Mouse (Mus musculus) MEL (cell line): ENCODE measurements around the gene Chrdl2. TPM values are rescaled to one million over a fixed set of nuclear protein-coding genes. Genes with fewer than 3 reads are reported as not detected.
"Not testable (repeated sequence)": the region's sequence is repeated elsewhere in the genome, so short reads cannot be mapped to it uniquely, and the experiment has no call there.

ENCODE experiments used
- DNase-seq: peaks from one replicate; pipeline ENCODE4 v3.0.0; 2011; ENCODE audit warnings: low read depth, low spot score
- H3K27ac ChIP-seq: 2 replicates; pipeline ENCODE4 v1.5.1; 2012; ENCODE audit warnings: low read depth, mild to moderate bottlenecking, control low read depth, low read length, moderate library complexity; ENCODE audit not compliant: control insufficient read depth
- H3K27me3 ChIP-seq, 2 experiments: fragments of 150-350 bp in 1 of 2; sonication (generic) in 1 of 2; 2 replicates each; pipeline ENCODE4 v1.6.1; 2012; ENCODE audit warnings: low read length in 2 of 2, mild to moderate bottlenecking in 2 of 2, improper control_type of control experiment in 1 of 2, moderate library complexity in 1 of 2; ENCODE audit not compliant: insufficient read depth in 2 of 2, control insufficient read depth in 1 of 2
- H3K36me3 ChIP-seq, 2 experiments: 2 replicates each; pipeline ENCODE4 v1.6.1; 2012 to 2014; ENCODE audit warnings: low read length in 2 of 2, improper control_type of control experiment in 1 of 2, inconsistent platforms in 1 of 2, mild to moderate bottlenecking in 1 of 2; ENCODE audit not compliant: insufficient read depth in 2 of 2, control insufficient read depth in 1 of 2
- H3K4me1 ChIP-seq, 2 experiments: fragments of 150-350 bp in 1 of 2; sonication (generic) in 1 of 2; 2 replicates each; pipeline ENCODE4 v1.6.1; 2012; ENCODE audit warnings: low read length in 2 of 2, improper control_type of control experiment in 1 of 2, mild to moderate bottlenecking in 1 of 2; ENCODE audit not compliant: insufficient read depth in 2 of 2, control insufficient read depth in 1 of 2
- H3K4me3 ChIP-seq, 2 experiments: fragments of 150-350 bp in 1 of 2; sonication (generic) in 1 of 2; 2 replicates each; pipeline ENCODE4 v1.5.1; 2012; ENCODE audit warnings: low read depth in 2 of 2, low read length in 2 of 2, mild to moderate bottlenecking in 2 of 2, moderate library complexity in 2 of 2, control low read depth in 1 of 2, improper control_type of control experiment in 1 of 2; ENCODE audit not compliant: control insufficient read depth in 1 of 2, insufficient read depth in 1 of 2
- H3K79me2 ChIP-seq: 2 replicates; pipeline ENCODE4 v1.6.1; 2012; ENCODE audit warnings: mild to moderate bottlenecking, low read length, moderate library complexity; ENCODE audit not compliant: control insufficient read depth, poor library complexity, insufficient read depth
- H3K9ac ChIP-seq: 2 replicates; pipeline ENCODE4 v1.6.1; 2012; ENCODE audit warnings: low read depth, mild to moderate bottlenecking, control low read depth, low read length, moderate library complexity; ENCODE audit not compliant: control insufficient read depth, poor library complexity, severe bottlenecking
- H3K9me3 ChIP-seq: fragments of 150-350 bp; sonication (generic); replicated peaks from 2 replicates; pipeline ENCODE4 v1.6.1; 2012; ENCODE audit warnings: mild to moderate bottlenecking, low read length, improper control_type of control experiment, moderate library complexity; ENCODE audit not compliant: insufficient read depth
- CHD1 ChIP-seq: IDR thresholded peaks from 2 replicates; pipeline ENCODE4 v1.6.1; 2012; ENCODE audit warnings: low read depth, mild to moderate bottlenecking, inconsistent platforms, low read length, improper control_type of control experiment
- CHD2 ChIP-seq: IDR thresholded peaks from 2 replicates; pipeline ENCODE4 v1.6.1; 2011; ENCODE audit warnings: low read length, improper control_type of control experiment
- CTCF ChIP-seq, 3 experiments: IDR thresholded peaks in 2 of 3; conservative IDR thresholded peaks in 1 of 3; 2 replicates each; pipeline ENCODE4 v1.5.1; 2011 to 2012; ENCODE audit warnings: low read length in 3 of 3, low read depth in 2 of 3, mild to moderate bottlenecking in 2 of 3, improper control_type of control experiment in 1 of 3, inconsistent platforms in 1 of 3, mixed read lengths in 1 of 3, moderate library complexity in 1 of 3; ENCODE audit not compliant: control insufficient read depth in 1 of 3, insufficient read depth in 1 of 3, poor library complexity in 1 of 3, severe bottlenecking in 1 of 3
- HCFC1 ChIP-seq: IDR thresholded peaks from 2 replicates; pipeline ENCODE4 v1.6.1; 2012; ENCODE audit warnings: low read depth, mild to moderate bottlenecking, inconsistent platforms, low read length, improper control_type of control experiment, moderate library complexity
- JUND ChIP-seq: IDR thresholded peaks from 2 replicates; pipeline ENCODE4 v1.6.1; 2011; ENCODE audit warnings: low read depth, mild to moderate bottlenecking, improper control_type of control experiment, low read length
- MAFK ChIP-seq: IDR thresholded peaks from 2 replicates; pipeline ENCODE4 v1.6.1; 2011; ENCODE audit warnings: low read depth, mild to moderate bottlenecking, low read length, improper control_type of control experiment, borderline replicate concordance
- MXI1 ChIP-seq: IDR thresholded peaks from 2 replicates; pipeline ENCODE4 v1.6.1; 2011; ENCODE audit warnings: mild to moderate bottlenecking, low read depth, low read length, improper control_type of control experiment
- MYC ChIP-seq: IDR thresholded peaks from 2 replicates; pipeline ENCODE4 v1.6.1; 2011; ENCODE audit warnings: low read depth, mild to moderate bottlenecking, low read length, improper control_type of control experiment, moderate library complexity
- NRF1 ChIP-seq: IDR thresholded peaks from 2 replicates; pipeline ENCODE4 v1.6.1; 2014; ENCODE audit warnings: low read depth, mild to moderate bottlenecking, inconsistent platforms, low read length, improper control_type of control experiment, moderate library complexity; ENCODE audit not compliant: poor library complexity, insufficient read depth, severe bottlenecking
- POLR2AphosphoS2 ChIP-seq: IDR thresholded peaks from 2 replicates; pipeline ENCODE4 v1.6.1; 2011; ENCODE audit warnings: low read length, improper control_type of control experiment
- POLR2AphosphoS5 ChIP-seq: IDR thresholded peaks from 2 replicates; pipeline ENCODE4 v1.6.1; 2012; ENCODE audit warnings: low read depth, borderline replicate concordance, mild to moderate bottlenecking, inconsistent platforms, low read length, moderate library complexity, mixed read lengths
- SIN3A ChIP-seq: IDR thresholded peaks from 2 replicates; pipeline ENCODE4 v1.6.1; 2012; ENCODE audit warnings: low read length, improper control_type of control experiment, inconsistent platforms
- SMC3 ChIP-seq: IDR thresholded peaks from 2 replicates; pipeline ENCODE4 v1.6.1; 2011; ENCODE audit warnings: low read depth, low read length, improper control_type of control experiment
- TAL1 ChIP-seq: IDR thresholded peaks from 2 replicates; pipeline ENCODE4 v1.6.1; 2012; ENCODE audit warnings: mild to moderate bottlenecking, inconsistent platforms, low read length, moderate library complexity, mixed read lengths
- TCF12 ChIP-seq: IDR thresholded peaks from 2 replicates; pipeline ENCODE4 v1.6.1; 2014; ENCODE audit warnings: low read depth, mild to moderate bottlenecking, inconsistent platforms, low read length, improper control_type of control experiment, moderate library complexity
- UBTF ChIP-seq: IDR thresholded peaks from 2 replicates; pipeline ENCODE4 v1.6.1; 2012; ENCODE audit warnings: low read depth, mild to moderate bottlenecking, inconsistent platforms, low read length, improper control_type of control experiment, moderate library complexity, borderline replicate concordance; ENCODE audit not compliant: insufficient read depth
- USF1 ChIP-seq: IDR thresholded peaks from 2 replicates; pipeline ENCODE4 v1.6.1; 2014; ENCODE audit warnings: low read depth, mild to moderate bottlenecking, inconsistent platforms, low read length, improper control_type of control experiment, moderate library complexity
- USF2 ChIP-seq, 2 experiments: IDR thresholded peaks; 2 replicates each; pipeline ENCODE4 v1.6.1; 2011 to 2012; ENCODE audit warnings: improper control_type of control experiment in 2 of 2, low read length in 2 of 2, borderline replicate concordance in 1 of 2, inconsistent platforms in 1 of 2, low read depth in 1 of 2, mild to moderate bottlenecking in 1 of 2; ENCODE audit not compliant: insufficient read depth in 1 of 2
- ZMIZ1 ChIP-seq: IDR thresholded peaks from 2 replicates; pipeline ENCODE4 v1.6.1; 2012; ENCODE audit warnings: low read depth, mild to moderate bottlenecking, inconsistent platforms, low read length, improper control_type of control experiment, moderate library complexity
- polyA plus RNA-seq, 2 experiments: library from polyadenylated mRNA; stranded (reverse) in 1 of 2; unstranded in 1 of 2; fragments of >175 nt in 1 of 2; fragments of >200 nt in 1 of 2; gene quantifications; 2 replicates each; pipeline versions ENCODE4 v1.2.1 to v1.2.4; 2012; ENCODE audit warnings: low replicate concordance in 2 of 2, low read depth in 1 of 2; ENCODE audit not compliant: insufficient read length in 2 of 2, insufficient read depth in 1 of 2, missing spikeins in 1 of 2
- total RNA-seq: library from RNA; depleted of rRNA; stranded (reverse); fragments of 300-350 nt; gene quantifications from 2 replicates; pipeline ENCODE4 v1.2.3, GENCODE M21; 2012

Gene Chrdl2
- total and polyA plus RNA-seq, 3 experiments, result 0.08 TPM; not detected in 2

- H3K27ac ChIP-seq, result no peak overlapping the region
- TF ChIP-seq HCFC1 (no peak), NRF1 (no peak), TAL1 (no peak), SIN3A (no peak), USF1 (no peak), CHD2 (no peak)
- TF ChIP-seq, all 39 proteins: peak for 0
- H3K9ac ChIP-seq, result no peak overlapping the region
- no peak overlapping the region for H3K4me3 ChIP-seq
- H3K36me3 ChIP-seq, result no peaks in the 10 kb centered on the region
- peaks cover 0 to 2% of the 10 kb centered on the region in 2 experiments; a peak in 1 of 4 replicates for H3K27me3 ChIP-seq
- no peak for DNase-seq
- no peaks in the 10 kb centered on the region for H3K79me2 ChIP-seq
- no peaks in the 10 kb centered on the region for H3K4me1 ChIP-seq
- H3K9me3 ChIP-seq, result no peaks in the 10 kb centered on the region
These were observed 45.9 kb downstream of the Chrdl2 start for GRCm38 (mm10) chr7:100051904-100052303.

GRCm38 (mm10) chr7:100052991-100053390 is 47.0 kb downstream of the Chrdl2 start:
- not testable (repeated sequence) for H3K9ac ChIP-seq, H3K27ac ChIP-seq, H3K4me1 ChIP-seq, H3K36me3 ChIP-seq, H3K27me3 ChIP-seq, H3K79me2 ChIP-seq, H3K4me3 ChIP-seq, H3K9me3 ChIP-seq, DNase-seq

- Histone ChIP-seq H3K36me3 (no peaks in the 10 kb centered on the region), H3K27ac (no peak overlapping the region), H3K9me3 (no peaks in the 10 kb centered on the region), H3K4me3 (no peak overlapping the region), H3K27me3 (no peaks in the 10 kb centered on the region), H3K9ac (no peak overlapping the region), H3K79me2 (no peaks in the 10 kb centered on the region), H3K4me1 (no peaks in the 10 kb centered on the region)
- TF ChIP-seq ZMIZ1 (no peak), JUND (no peak)
- no peak for DNase-seq
These were observed 68.0 kb downstream of the Chrdl2 start for GRCm38 (mm10) chr7:100073959-100074358.

- no peak for DNase-seq
- H3K27ac ChIP-seq, result no peak overlapping the region
- no peak overlapping the region for H3K4me3 ChIP-seq
- H3K27me3 ChIP-seq, result no peaks in the 10 kb centered on the region
- H3K9me3 ChIP-seq, result no peaks in the 10 kb centered on the region
- no peak overlapping the region for H3K9ac ChIP-seq
- H3K79me2 ChIP-seq, result no peaks in the 10 kb centered on the region
- TF ChIP-seq CTCF (IDR thresholded peaks at IDR 0.05 in 2 of 3, conservative IDR thresholded peaks at IDR 0.05 in 1 of 3; ENCODE audit: control insufficient read depth in 1 of 3, insufficient read depth in 1 of 3, low read depth in 2 of 3, low read length in 3 of 3, poor library complexity in 1 of 3, severe bottlenecking in 1 of 3) (no peak), SIN3A (no peak), HCFC1 (no peak), UBTF (no peak), MYC (no peak), MXI1 (no peak), SMC3 (no peak), USF2 (IDR thresholded peaks at IDR 0.05; ENCODE audit: borderline replicate concordance in 1 of 2, insufficient read depth in 1 of 2, low read depth in 1 of 2, low read length in 2 of 2) (no peak), MAFK (no peak), POLR2AphosphoS2 (no peak), CHD1 (no peak), TCF12 (no peak), NRF1 (no peak), POLR2AphosphoS5 (no peak)
- H3K36me3 ChIP-seq, result no peaks in the 10 kb centered on the region
- H3K4me1 ChIP-seq, result no peaks in the 10 kb centered on the region
These were observed 70.3 kb downstream of the Chrdl2 start for GRCm38 (mm10) chr7:100076296-100076695.
